Mouse (Mus musculus): ENCODE data around the gene Kcnab1. TPM values are rescaled to one million over a fixed set of nuclear protein-coding genes. Genes with fewer than 3 reads are reported as not detected.

Gene Kcnab1
- total and polyA plus RNA-seq, 3 experiments, result 0.38 to 0.81 (median 0.76) TPM

- Histone ChIP-seq H3K4me1 (ENCODE audit: control insufficient read depth in 1 of 2, insufficient read depth in 2 of 2) (no peaks in the 10 kb centered on the region), H3K27ac (ENCODE audit: insufficient read depth, low read depth) (no peak overlapping the region), H3K27me3 (replicated peaks) (no peaks in the 10 kb centered on the region), H3K4me2 (ENCODE audit: insufficient read depth, low read depth, poor library complexity, severe bottlenecking) (no peak overlapping the region), H3K9me3 (replicated peaks; ENCODE audit: low read length) (no peaks in the 10 kb centered on the region), H3K9ac (ENCODE audit: insufficient read depth, low read depth) (no peak overlapping the region), H3K36me3 (replicated peaks in 1 of 2; ENCODE audit: control insufficient read depth in 1 of 2, insufficient read depth in 1 of 2, low read length in 1 of 2) (no peaks in the 10 kb centered on the region), H3K4me3 (replicated peaks in 1 of 3; ENCODE audit: low read depth in 2 of 3, low read length in 2 of 3, poor library complexity in 1 of 3) (no peak overlapping the region), H3K79me2 (replicated peaks; ENCODE audit: control insufficient read depth, extremely low read depth, insufficient read depth, poor library complexity, severe bottlenecking) (no peaks in the 10 kb centered on the region)
- no peak for TF ChIP-seq JUN (IDR thresholded peaks at IDR 0.05; ENCODE audit: insufficient read depth, low read depth, low read length)
- no peak for TF ChIP-seq NRF1 (IDR thresholded peaks at IDR 0.05; ENCODE audit: low read depth, low read length)
- TF ChIP-seq CTCF (conservative IDR thresholded peaks at IDR 0.05 in 1 of 2, IDR thresholded peaks at IDR 0.05 in 1 of 2; ENCODE audit: low read depth in 2 of 2, low read length in 2 of 2), result no peak
- in situ Hi-C loops (cut with MboI; ENCODE audit: low pct_ligation_motif_present, low pct_unique_long_range_greater_than_20kb, low sequenced_read_pairs), result no loop called here
- no peak for DNase-seq (ENCODE audit: extremely low read depth)
- dilution Hi-C loops (cut with MboI; ENCODE audit: extremely low pct_ligation_motif_present, extremely low pct_unique_long_range_greater_than_20kb, low sequenced_read_pairs), result no loop called here
Measured at GRCm38 (mm10) chr3:65104117-65104516, 5.1 kb upstream of the Kcnab1 start.

GRCm38 (mm10) chr3:65110190-65110589 lies 1.0 kb downstream of the Kcnab1 start:
- in situ Hi-C loops (cut with MboI; ENCODE audit: low pct_ligation_motif_present, low pct_unique_long_range_greater_than_20kb, low sequenced_read_pairs), result no loop called here
- no peak overlapping the region for H3K4me2 ChIP-seq (ENCODE audit: insufficient read depth, low read depth, poor library complexity, severe bottlenecking)

GRCm38 (mm10) chr3:65111176-65111575 lies 2.0 kb downstream of the Kcnab1 start:
- Histone ChIP-seq H3K4me2 (ENCODE audit: insufficient read depth, low read depth, poor library complexity, severe bottlenecking) (no peak overlapping the region), H3K27ac (ENCODE audit: insufficient read depth, low read depth) (no peak overlapping the region), H3K79me2 (replicated peaks; ENCODE audit: control insufficient read depth, extremely low read depth, insufficient read depth, poor library complexity, severe bottlenecking) (no peaks in the 10 kb centered on the region), H3K27me3 (replicated peaks) (no peaks in the 10 kb centered on the region), H3K4me3 (replicated peaks in 1 of 3; ENCODE audit: low read depth in 2 of 3, low read length in 2 of 3, poor library complexity in 1 of 3) (no peak overlapping the region), H3K36me3 (replicated peaks in 1 of 2; ENCODE audit: control insufficient read depth in 1 of 2, insufficient read depth in 1 of 2, low read length in 1 of 2) (no peaks in the 10 kb centered on the region), H3K9ac (ENCODE audit: insufficient read depth, low read depth) (no peak overlapping the region), H3K4me1 (ENCODE audit: control insufficient read depth in 1 of 2, insufficient read depth in 2 of 2) (no peaks in the 10 kb centered on the region), H3K9me3 (replicated peaks; ENCODE audit: low read length) (no peaks in the 10 kb centered on the region)
- TF ChIP-seq ELF1 (IDR thresholded peaks at IDR 0.05; ENCODE audit: low read depth, low read length) (no peak), NELFE (IDR thresholded peaks at IDR 0.05; ENCODE audit: low read depth, low read length) (no peak), CTCF (conservative IDR thresholded peaks at IDR 0.05 in 1 of 2, IDR thresholded peaks at IDR 0.05 in 1 of 2; ENCODE audit: low read depth in 2 of 2, low read length in 2 of 2) (no peak), UBTF (IDR thresholded peaks at IDR 0.05; ENCODE audit: low read depth, low read length) (no peak)
- DNase-seq (ENCODE audit: extremely low read depth), result no peak
- dilution Hi-C loops (cut with MboI; ENCODE audit: extremely low pct_ligation_motif_present, extremely low pct_unique_long_range_greater_than_20kb, low sequenced_read_pairs), result no loop called here
- in situ Hi-C loops (cut with MboI; ENCODE audit: low pct_ligation_motif_present, low pct_unique_long_range_greater_than_20kb, low sequenced_read_pairs), result no loop called here

More at GRCm38 (mm10) chr3:65110190-65110589, 1.0 kb downstream of the Kcnab1 start:
- Histone ChIP-seq H3K4me1 (ENCODE audit: control insufficient read depth in 1 of 2, insufficient read depth in 2 of 2) (no peaks in the 10 kb centered on the region), H3K79me2 (replicated peaks; ENCODE audit: control insufficient read depth, extremely low read depth, insufficient read depth, poor library complexity, severe bottlenecking) (no peaks in the 10 kb centered on the region), H3K27me3 (replicated peaks) (no peaks in the 10 kb centered on the region), H3K4me3 (replicated peaks in 1 of 3; ENCODE audit: low read depth in 2 of 3, low read length in 2 of 3, poor library complexity in 1 of 3) (no peak overlapping the region), H3K9me3 (replicated peaks; ENCODE audit: low read length) (no peaks in the 10 kb centered on the region), H3K36me3 (replicated peaks in 1 of 2; ENCODE audit: control insufficient read depth in 1 of 2, insufficient read depth in 1 of 2, low read length in 1 of 2) (no peaks in the 10 kb centered on the region), H3K27ac (ENCODE audit: insufficient read depth, low read depth) (no peak overlapping the region), H3K9ac (ENCODE audit: insufficient read depth, low read depth) (no peak overlapping the region)
- dilution Hi-C loops (cut with MboI; ENCODE audit: extremely low pct_ligation_motif_present, extremely low pct_unique_long_range_greater_than_20kb, low sequenced_read_pairs), result no loop called here
- no peak for DNase-seq (ENCODE audit: extremely low read depth)
- TF ChIP-seq MAX (IDR thresholded peaks at IDR 0.05; ENCODE audit: low read length) (no peak), RCOR1 (conservative IDR thresholded peaks at IDR 0.05; ENCODE audit: low read depth, low read length) (no peak), ETS1 (conservative IDR thresholded peaks at IDR 0.05; ENCODE audit: low read depth, low read length) (no peak), PAX5 (IDR thresholded peaks at IDR 0.05; ENCODE audit: low read length) (no peak)
